Mouse (Mus musculus) cerebellum, adult 11 months (tissue): ENCODE measurements around the gene Myoc.
A peak's percentile ranks its signal among the peaks of the same experiment; 100 is the strongest.
"Not testable (repeated sequence)": the region's sequence is repeated elsewhere in the genome, so short reads cannot be mapped to it uniquely, and the experiment has no call there.

Experiments used
- DNase-seq: peaks from one replicate; pipeline ENCODE4 v3.0.0; 2022

Gene Myoc

GRCm38 (mm10) chr1:162639051-162639750 is at the start of gene Myoc:
Myoc (plus strand) TSS chr1:162639155.
- DNase-seq, result no peak

- DNase-seq, result no peak
Measured at GRCm38 (mm10) chr1:162589443-162589842, 49.5 kb upstream of the Myoc start.

GRCm38 (mm10) chr1:162590415-162590997 is 48.4 kb upstream of the Myoc start:
- DNase-seq, result no peak

GRCm38 (mm10) chr1:162597379-162598102 is 41.4 kb upstream of the Myoc start:
- DNase-seq, result no peak

- DNase-seq, result no peak
Measured at GRCm38 (mm10) chr1:162599617-162600016, 39.3 kb upstream of the Myoc start.

GRCm38 (mm10) chr1:162601288-162601687 is 37.7 kb upstream of the Myoc start:
- DNase-seq, result no peak

- no peak for DNase-seq
Measured at GRCm38 (mm10) chr1:162608127-162608526, 30.8 kb upstream of the Myoc start.

GRCm38 (mm10) chr1:162609633-162610250 is 29.2 kb upstream of the Myoc start:
- no peak for DNase-seq

- DNase-seq, result no peak
Measured at GRCm38 (mm10) chr1:162611191-162611590, 27.8 kb upstream of the Myoc start.

- DNase-seq, result no peak
Measured at GRCm38 (mm10) chr1:162615511-162615910, 23.4 kb upstream of the Myoc start.

GRCm38 (mm10) chr1:162620487-162620886 is 18.5 kb upstream of the Myoc start:
- DNase-seq, result no peak

GRCm38 (mm10) chr1:162623895-162624294 is 15.1 kb upstream of the Myoc start:
- no peak for DNase-seq

GRCm38 (mm10) chr1:162625229-162625628 is 13.7 kb upstream of the Myoc start:
- no peak for DNase-seq

GRCm38 (mm10) chr1:162627821-162628220 is 11.1 kb upstream of the Myoc start:
- DNase-seq, result not testable (repeated sequence)

GRCm38 (mm10) chr1:162628326-162628725 is 10.6 kb upstream of the Myoc start:
- not testable (repeated sequence) for DNase-seq

GRCm38 (mm10) chr1:162635291-162635931 is 3.5 kb upstream of the Myoc start:
- DNase-seq, result peak; percentile 43

GRCm38 (mm10) chr1:162636516-162636915 is 2.4 kb upstream of the Myoc start:
- no peak for DNase-seq

- no peak for DNase-seq
Measured at GRCm38 (mm10) chr1:162638535-162638934, 420 bp upstream of the Myoc start.

GRCm38 (mm10) chr1:162639861-162640260 is 906 bp downstream of the Myoc start:
- DNase-seq, result no peak

GRCm38 (mm10) chr1:162642591-162642990 is 3.6 kb downstream of the Myoc start:
- DNase-seq, result no peak

- peak; percentile 69 for DNase-seq
Measured at GRCm38 (mm10) chr1:162643752-162644151, 4.8 kb downstream of the Myoc start.

GRCm38 (mm10) chr1:162646083-162646686 is 7.2 kb downstream of the Myoc start:
- no peak for DNase-seq

GRCm38 (mm10) chr1:162648416-162648815 is 9.5 kb downstream of the Myoc start:
- no peak for DNase-seq
